Mouse (Mus musculus): ENCODE results near the gene Dcaf4. TPM values are rescaled to one million over a fixed set of nuclear protein-coding genes. Genes with fewer than 3 reads are reported as not detected.

Gene Dcaf4
- polyA plus RNA-seq, 2 experiments from 2014 or later: 17.7 to 21.2 TPM

- ATAC-seq: no peak
These were observed 23.9 kb upstream of the Dcaf4 start for GRCm38 (mm10) chr12:83496336-83496735.

- ATAC-seq: no peak
These were observed 23.5 kb upstream of the Dcaf4 start for GRCm38 (mm10) chr12:83496736-83497135.

- ATAC-seq: no peak
These were observed 22.3 kb upstream of the Dcaf4 start for GRCm38 (mm10) chr12:83497959-83498358.

GRCm38 (mm10) chr12:83499256-83499655 is 21.0 kb upstream of the Dcaf4 start:
- no peak for ATAC-seq

GRCm38 (mm10) chr12:83502190-83502589 is 18.1 kb upstream of the Dcaf4 start:
- no peak for ATAC-seq

- no peak for ATAC-seq
These were observed 13.7 kb upstream of the Dcaf4 start for GRCm38 (mm10) chr12:83506543-83506942.

GRCm38 (mm10) chr12:83510586-83510985 is 9.7 kb upstream of the Dcaf4 start:
- no peak for ATAC-seq

- no peak for ATAC-seq
These were observed 7.5 kb upstream of the Dcaf4 start for GRCm38 (mm10) chr12:83512783-83513182.

- no peak for ATAC-seq
These were observed 7.1 kb upstream of the Dcaf4 start for GRCm38 (mm10) chr12:83513185-83513584.

- ATAC-seq: no peak
These were observed 6.0 kb upstream of the Dcaf4 start for GRCm38 (mm10) chr12:83514216-83514615.

- ATAC-seq: no peak
These were observed 2.7 kb upstream of the Dcaf4 start for GRCm38 (mm10) chr12:83517580-83517979.

- no peak for ATAC-seq
These were observed 817 bp downstream of the Dcaf4 start for GRCm38 (mm10) chr12:83521083-83521482.

- ATAC-seq: no peak
These were observed 2.8 kb downstream of the Dcaf4 start for GRCm38 (mm10) chr12:83523056-83523455.

- no peak for ATAC-seq
These were observed 3.6 kb downstream of the Dcaf4 start for GRCm38 (mm10) chr12:83523892-83524291.

- ATAC-seq: no peak
These were observed 4.1 kb downstream of the Dcaf4 start for GRCm38 (mm10) chr12:83524329-83524728.

GRCm38 (mm10) chr12:83525822-83526544 is 5.7 kb downstream of the Dcaf4 start:
- no peak for ATAC-seq

- ATAC-seq: no peak
These were observed 7.5 kb downstream of the Dcaf4 start for GRCm38 (mm10) chr12:83527816-83528215.

- ATAC-seq: no peak
These were observed 8.4 kb downstream of the Dcaf4 start for GRCm38 (mm10) chr12:83528665-83529064.

- ATAC-seq: no peak
These were observed 11.7 kb downstream of the Dcaf4 start for GRCm38 (mm10) chr12:83531992-83532391.

GRCm38 (mm10) chr12:83532966-83533365 is 12.7 kb downstream of the Dcaf4 start:
- no peak for ATAC-seq

GRCm38 (mm10) chr12:83534190-83534589 is 13.9 kb downstream of the Dcaf4 start:
- ATAC-seq: no peak

GRCm38 (mm10) chr12:83535428-83535827 is 15.2 kb downstream of the Dcaf4 start:
- ATAC-seq: no peak

- no peak for ATAC-seq
These were observed 15.8 kb downstream of the Dcaf4 start for GRCm38 (mm10) chr12:83536039-83536438.

GRCm38 (mm10) chr12:83543997-83544396 is 23.7 kb downstream of the Dcaf4 start:
- ATAC-seq: no peak

GRCm38 (mm10) chr12:83544791-83545190 is 24.5 kb downstream of the Dcaf4 start:
- ATAC-seq: no peak

All from activated CD4-positive, CD25-positive, alpha-beta regulatory T cell, adult 4 months (primary cell).